Mouse (Mus musculus) MEL (cell line): ENCODE measurements around the gene Pmm1. TPM values are rescaled to one million over a fixed set of nuclear protein-coding genes. Genes with fewer than 3 reads are reported as not detected.

ENCODE experiments used
- DNase-seq: peaks from one replicate; pipeline ENCODE4 v3.0.0; 2011; ENCODE audit warnings: low read depth, low spot score
- H3K27ac ChIP-seq: 2 replicates; pipeline ENCODE4 v1.5.1; 2012; ENCODE audit warnings: low read depth, mild to moderate bottlenecking, control low read depth, low read length, moderate library complexity; ENCODE audit not compliant: control insufficient read depth
- H3K27me3 ChIP-seq, 2 experiments: fragments of 150-350 bp in 1 of 2; sonication (generic) in 1 of 2; 2 replicates each; pipeline ENCODE4 v1.6.1; 2012; ENCODE audit warnings: low read length in 2 of 2, mild to moderate bottlenecking in 2 of 2, improper control_type of control experiment in 1 of 2, moderate library complexity in 1 of 2; ENCODE audit not compliant: insufficient read depth in 2 of 2, control insufficient read depth in 1 of 2
- H3K36me3 ChIP-seq, 2 experiments: 2 replicates each; pipeline ENCODE4 v1.6.1; 2012 to 2014; ENCODE audit warnings: low read length in 2 of 2, improper control_type of control experiment in 1 of 2, inconsistent platforms in 1 of 2, mild to moderate bottlenecking in 1 of 2; ENCODE audit not compliant: insufficient read depth in 2 of 2, control insufficient read depth in 1 of 2
- H3K4me1 ChIP-seq, 2 experiments: fragments of 150-350 bp in 1 of 2; sonication (generic) in 1 of 2; 2 replicates each; pipeline ENCODE4 v1.6.1; 2012; ENCODE audit warnings: low read length in 2 of 2, improper control_type of control experiment in 1 of 2, mild to moderate bottlenecking in 1 of 2; ENCODE audit not compliant: insufficient read depth in 2 of 2, control insufficient read depth in 1 of 2
- H3K4me3 ChIP-seq, 2 experiments: fragments of 150-350 bp in 1 of 2; sonication (generic) in 1 of 2; 2 replicates each; pipeline ENCODE4 v1.5.1; 2012; ENCODE audit warnings: low read depth in 2 of 2, low read length in 2 of 2, mild to moderate bottlenecking in 2 of 2, moderate library complexity in 2 of 2, control low read depth in 1 of 2, improper control_type of control experiment in 1 of 2; ENCODE audit not compliant: control insufficient read depth in 1 of 2, insufficient read depth in 1 of 2
- H3K79me2 ChIP-seq: 2 replicates; pipeline ENCODE4 v1.6.1; 2012; ENCODE audit warnings: mild to moderate bottlenecking, low read length, moderate library complexity; ENCODE audit not compliant: control insufficient read depth, poor library complexity, insufficient read depth
- H3K9ac ChIP-seq: 2 replicates; pipeline ENCODE4 v1.6.1; 2012; ENCODE audit warnings: low read depth, mild to moderate bottlenecking, control low read depth, low read length, moderate library complexity; ENCODE audit not compliant: control insufficient read depth, poor library complexity, severe bottlenecking
- H3K9me3 ChIP-seq: fragments of 150-350 bp; sonication (generic); replicated peaks from 2 replicates; pipeline ENCODE4 v1.6.1; 2012; ENCODE audit warnings: mild to moderate bottlenecking, low read length, improper control_type of control experiment, moderate library complexity; ENCODE audit not compliant: insufficient read depth
- BHLHE40 ChIP-seq: IDR thresholded peaks from 2 replicates; pipeline ENCODE4 v1.6.1; 2012; ENCODE audit warnings: low read depth, mild to moderate bottlenecking, inconsistent platforms, low read length, improper control_type of control experiment, borderline replicate concordance
- CHD1 ChIP-seq: IDR thresholded peaks from 2 replicates; pipeline ENCODE4 v1.6.1; 2012; ENCODE audit warnings: low read depth, mild to moderate bottlenecking, inconsistent platforms, low read length, improper control_type of control experiment
- CHD2 ChIP-seq: IDR thresholded peaks from 2 replicates; pipeline ENCODE4 v1.6.1; 2011; ENCODE audit warnings: low read length, improper control_type of control experiment
- CTCF ChIP-seq, 3 experiments: IDR thresholded peaks in 2 of 3; conservative IDR thresholded peaks in 1 of 3; 2 replicates each; pipeline ENCODE4 v1.5.1; 2011 to 2012; ENCODE audit warnings: low read length in 3 of 3, low read depth in 2 of 3, mild to moderate bottlenecking in 2 of 3, improper control_type of control experiment in 1 of 3, inconsistent platforms in 1 of 3, mixed read lengths in 1 of 3, moderate library complexity in 1 of 3; ENCODE audit not compliant: control insufficient read depth in 1 of 3, insufficient read depth in 1 of 3, poor library complexity in 1 of 3, severe bottlenecking in 1 of 3
- E2F4 ChIP-seq: IDR thresholded peaks from 2 replicates; pipeline ENCODE4 v1.6.1; 2011; ENCODE audit warnings: low read depth, low read length, improper control_type of control experiment, borderline replicate concordance
- ELF1 ChIP-seq: IDR thresholded peaks from 2 replicates; pipeline ENCODE4 v1.6.1; 2014; ENCODE audit warnings: low read depth, mild to moderate bottlenecking, inconsistent platforms, low read length, improper control_type of control experiment, moderate library complexity
- HCFC1 ChIP-seq: IDR thresholded peaks from 2 replicates; pipeline ENCODE4 v1.6.1; 2012; ENCODE audit warnings: low read depth, mild to moderate bottlenecking, inconsistent platforms, low read length, improper control_type of control experiment, moderate library complexity
- JUND ChIP-seq: IDR thresholded peaks from 2 replicates; pipeline ENCODE4 v1.6.1; 2011; ENCODE audit warnings: low read depth, mild to moderate bottlenecking, improper control_type of control experiment, low read length
- MAZ ChIP-seq: IDR thresholded peaks from 2 replicates; pipeline ENCODE4 v1.6.1; 2012; ENCODE audit warnings: low read depth, mild to moderate bottlenecking, inconsistent platforms, low read length, improper control_type of control experiment
- MXI1 ChIP-seq: IDR thresholded peaks from 2 replicates; pipeline ENCODE4 v1.6.1; 2011; ENCODE audit warnings: mild to moderate bottlenecking, low read depth, low read length, improper control_type of control experiment
- MYC ChIP-seq: IDR thresholded peaks from 2 replicates; pipeline ENCODE4 v1.6.1; 2011; ENCODE audit warnings: low read depth, mild to moderate bottlenecking, low read length, improper control_type of control experiment, moderate library complexity
- POLR2AphosphoS2 ChIP-seq: IDR thresholded peaks from 2 replicates; pipeline ENCODE4 v1.6.1; 2011; ENCODE audit warnings: low read length, improper control_type of control experiment
- RCOR1 ChIP-seq: IDR thresholded peaks from 2 replicates; pipeline ENCODE4 v1.6.1; 2012; ENCODE audit warnings: low read depth, mild to moderate bottlenecking, inconsistent platforms, low read length, improper control_type of control experiment
- TBP ChIP-seq: IDR thresholded peaks from 2 replicates; pipeline ENCODE4 v1.8.0; 2011; ENCODE audit warnings: low read depth, low read length, improper control_type of control experiment
- UBTF ChIP-seq: IDR thresholded peaks from 2 replicates; pipeline ENCODE4 v1.6.1; 2012; ENCODE audit warnings: low read depth, mild to moderate bottlenecking, inconsistent platforms, low read length, improper control_type of control experiment, moderate library complexity, borderline replicate concordance; ENCODE audit not compliant: insufficient read depth
- USF1 ChIP-seq: IDR thresholded peaks from 2 replicates; pipeline ENCODE4 v1.6.1; 2014; ENCODE audit warnings: low read depth, mild to moderate bottlenecking, inconsistent platforms, low read length, improper control_type of control experiment, moderate library complexity
- USF2 ChIP-seq, 2 experiments: IDR thresholded peaks; 2 replicates each; pipeline ENCODE4 v1.6.1; 2011 to 2012; ENCODE audit warnings: improper control_type of control experiment in 2 of 2, low read length in 2 of 2, borderline replicate concordance in 1 of 2, inconsistent platforms in 1 of 2, low read depth in 1 of 2, mild to moderate bottlenecking in 1 of 2; ENCODE audit not compliant: insufficient read depth in 1 of 2
- ZC3H11A ChIP-seq: IDR thresholded peaks from 2 replicates; pipeline ENCODE4 v1.6.1; 2012; ENCODE audit warnings: low read depth, mild to moderate bottlenecking, inconsistent platforms, low read length, improper control_type of control experiment
- ZMIZ1 ChIP-seq: IDR thresholded peaks from 2 replicates; pipeline ENCODE4 v1.6.1; 2012; ENCODE audit warnings: low read depth, mild to moderate bottlenecking, inconsistent platforms, low read length, improper control_type of control experiment, moderate library complexity
- ZNF384 ChIP-seq: IDR thresholded peaks from 2 replicates; pipeline ENCODE4 v1.6.1; 2012; ENCODE audit warnings: low read depth, mild to moderate bottlenecking, inconsistent platforms, low read length, improper control_type of control experiment
- polyA plus RNA-seq, 2 experiments: library from polyadenylated mRNA; stranded (reverse) in 1 of 2; unstranded in 1 of 2; fragments of >175 nt in 1 of 2; fragments of >200 nt in 1 of 2; gene quantifications; 2 replicates each; pipeline versions ENCODE4 v1.2.1 to v1.2.4; 2012; ENCODE audit warnings: low replicate concordance in 2 of 2, low read depth in 1 of 2; ENCODE audit not compliant: insufficient read length in 2 of 2, insufficient read depth in 1 of 2, missing spikeins in 1 of 2
- total RNA-seq: library from RNA; depleted of rRNA; stranded (reverse); fragments of 300-350 nt; gene quantifications from 2 replicates; pipeline ENCODE4 v1.2.3, GENCODE M21; 2012

The Pmm1 gene
- total and polyA plus RNA-seq, 3 experiments: 72.7 to 111 TPM; not detected in 1

DNA sequence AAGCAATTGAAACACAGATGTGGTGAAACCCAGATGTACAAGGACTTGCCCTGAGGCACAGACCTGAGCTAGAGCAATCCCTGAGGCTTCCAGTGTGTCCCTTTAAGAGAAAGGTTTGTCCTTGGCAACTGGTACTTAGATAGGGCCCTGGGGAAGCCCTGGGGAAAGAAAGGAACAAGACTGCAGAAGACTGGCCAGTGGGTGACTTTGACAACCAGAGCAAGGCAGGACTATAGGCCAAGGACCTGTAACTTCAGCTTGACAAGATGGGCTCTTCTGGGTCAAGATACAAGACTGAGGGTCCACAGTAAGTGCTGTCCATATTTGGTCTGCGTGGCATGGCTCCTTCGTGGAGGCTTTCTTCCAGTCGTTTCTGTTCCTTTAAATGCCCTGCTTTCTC lies 26.9 kb upstream of the Pmm1 start, which contains the start of gene Xrcc6:
Gene Xrcc6, plus strand, starts transcription at position 190 of the 400 bp plus-strand sequence.
- no peak for DNase-seq
- no peaks in the 10 kb centered on the region for H3K79me2 ChIP-seq
- H3K9ac ChIP-seq: no peak within 1 kb of the TSS
- no peak within 1 kb of the TSS for H3K27ac ChIP-seq
- H3K4me1 ChIP-seq: peaks cover 2 to 13% of the 10 kb centered on the region in 2 experiments
- no peak within 1 kb of the TSS for H3K4me3 ChIP-seq
- TF ChIP-seq E2F4 (no peak), ZMIZ1 (no peak), MYC (no peak), CTCF (IDR thresholded peaks at IDR 0.05 in 2 of 3, conservative IDR thresholded peaks at IDR 0.05 in 1 of 3; ENCODE audit: control insufficient read depth in 1 of 3, insufficient read depth in 1 of 3, low read depth in 2 of 3, low read length in 3 of 3, poor library complexity in 1 of 3, severe bottlenecking in 1 of 3) (no peak), MAZ (no peak), POLR2AphosphoS2 (no peak), RCOR1 (no peak), CHD2 (no peak), USF2 (IDR thresholded peaks at IDR 0.05; ENCODE audit: borderline replicate concordance in 1 of 2, insufficient read depth in 1 of 2, low read depth in 1 of 2, low read length in 2 of 2) (no peak)
- no peaks in the 10 kb centered on the region for H3K9me3 ChIP-seq
- H3K36me3 ChIP-seq: peaks cover 0 to 6% of the 10 kb centered on the region in 2 experiments; a peak in 3 of 4 replicates
- no peaks in the 10 kb centered on the region for H3K27me3 ChIP-seq

DNA sequence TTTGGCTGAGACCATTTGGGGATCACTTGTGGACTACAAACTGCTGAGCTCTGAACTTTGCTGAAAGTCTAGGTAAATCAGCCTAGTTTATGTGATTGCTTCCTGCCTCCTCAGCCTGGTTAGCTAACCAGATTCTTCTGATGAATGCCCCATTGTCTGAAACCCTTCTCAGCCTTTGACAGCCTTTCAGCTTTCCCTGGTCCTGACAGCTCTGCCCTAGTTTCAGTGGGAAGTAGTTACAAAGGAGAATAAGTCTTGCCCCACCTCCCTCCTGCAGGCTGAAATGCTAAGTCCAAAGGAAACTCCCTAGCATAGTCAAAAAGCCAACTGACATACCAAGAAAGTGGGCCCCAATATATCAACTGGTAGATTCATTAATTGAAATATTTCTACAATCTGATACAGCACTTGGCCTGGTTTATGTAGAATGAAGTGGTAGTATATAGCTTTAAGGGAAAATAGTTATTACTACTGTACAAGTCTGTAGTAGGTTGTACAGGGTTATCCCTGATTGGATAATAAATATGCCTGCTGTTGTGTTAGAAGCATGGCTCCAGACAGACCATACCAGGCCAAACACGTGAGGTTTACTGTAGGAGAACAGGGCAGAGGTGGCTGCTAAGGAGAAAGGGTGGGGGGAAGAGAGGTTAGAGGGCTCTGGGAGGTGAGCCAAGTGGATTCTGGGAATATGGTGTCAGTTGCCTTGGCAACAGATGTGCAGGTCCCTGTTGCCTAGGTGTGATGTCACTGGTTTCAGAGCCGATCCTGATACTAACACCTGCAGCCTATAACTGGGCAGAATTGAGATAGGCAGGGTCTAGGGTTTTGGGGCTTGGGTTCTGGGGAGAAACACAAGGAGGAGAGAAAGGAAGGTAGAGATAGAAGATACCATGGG lies 24.8 kb upstream of the Pmm1 start:
- H3K4me3 ChIP-seq: no peak overlapping the region
- no peak overlapping the region for H3K27ac ChIP-seq
- no peak for DNase-seq
- H3K9ac ChIP-seq: no peak overlapping the region
- H3K36me3 ChIP-seq: peaks cover 0 to 6% of the 10 kb centered on the region in 2 experiments; a peak in 2 of 4 replicates
- H3K9me3 ChIP-seq: no peaks in the 10 kb centered on the region
- no peaks in the 10 kb centered on the region for H3K79me2 ChIP-seq
- peaks cover 0 to 6% of the 10 kb centered on the region in 2 experiments for H3K4me1 ChIP-seq
- H3K27me3 ChIP-seq: no peaks in the 10 kb centered on the region
- TF ChIP-seq ZMIZ1 (no peak), CHD1 (no peak), UBTF (no peak), BHLHE40 (no peak), ZNF384 (no peak), TBP (no peak), ELF1 (no peak), ZC3H11A (no peak), JUND (no peak), MAZ (no peak), MXI1 (no peak), HCFC1 (no peak), USF1 (no peak), E2F4 (no peak)
